In the genomic region with DNA sequence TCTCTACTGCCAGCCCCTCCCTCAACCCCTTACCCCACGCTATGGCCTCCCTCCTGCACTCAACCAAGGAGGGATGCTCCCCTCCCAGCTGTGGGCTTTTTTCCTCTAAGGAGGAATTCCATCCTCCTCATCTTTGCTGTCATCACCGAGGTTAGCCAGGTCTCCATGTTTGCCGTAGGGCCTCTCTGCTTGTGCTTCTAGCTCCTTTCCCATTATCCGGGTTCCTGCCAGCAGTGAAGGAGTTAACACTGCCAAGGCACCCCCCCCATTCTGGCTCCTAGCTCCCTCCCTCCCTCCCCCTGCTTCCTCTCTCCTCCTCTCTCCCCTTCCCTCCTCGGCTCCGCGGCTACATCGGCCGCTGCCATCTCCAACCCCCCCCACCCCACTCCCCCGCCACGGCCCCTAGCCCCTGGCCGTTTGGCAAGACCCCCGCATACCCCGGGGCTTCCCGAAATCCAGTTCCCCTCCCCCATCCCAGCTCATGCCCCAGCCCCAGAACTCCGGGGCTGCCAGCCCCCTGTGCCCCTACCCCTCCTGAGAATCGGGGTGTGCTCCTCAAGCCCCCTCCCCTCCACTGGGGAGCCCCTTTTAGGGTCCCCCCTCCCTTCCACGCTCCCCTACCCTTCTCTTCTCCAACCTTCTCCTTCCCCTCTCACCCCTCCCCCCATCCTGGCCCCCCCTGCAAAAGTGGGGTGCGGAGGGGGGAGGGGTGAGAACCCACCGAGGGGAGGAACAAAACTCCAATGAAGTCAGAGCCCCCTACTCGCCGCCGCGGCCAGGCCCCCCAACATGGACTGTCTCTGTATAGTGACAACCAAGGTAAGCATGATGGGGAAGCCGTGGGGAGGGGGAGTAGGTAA, we compare ENCODE assay signal across 1 mouse cellular context.
TF ChIP-seq lines count a peak whose summit lies in the region.

No protein-coding gene starts in this region.

TF ChIP-seq in MEL, 35 proteins besides CTCF, POLR2A, EP300 and RAD21:
- TF ChIP-seq JUND (IDR thresholded peaks at IDR 0.05; ENCODE audit: low read depth, low read length) (no peak), MYC (IDR thresholded peaks at IDR 0.05; ENCODE audit: low read depth, low read length) (no peak), TCF12 (IDR thresholded peaks at IDR 0.05; ENCODE audit: low read depth, low read length) (peak; percentile 25; the same call in 1 of the 2 replicates), NELFE (IDR thresholded peaks at IDR 0.05; ENCODE audit: low read depth, low read length) (no peak), CHD2 (IDR thresholded peaks at IDR 0.05; ENCODE audit: low read length) (0 out of 2 replicates have a peak, but pooled peaks have one; percentile 17), MAZ (IDR thresholded peaks at IDR 0.05; ENCODE audit: low read depth, low read length) (peak; percentile 92), MYB (IDR thresholded peaks at IDR 0.05; ENCODE audit: low read depth, low read length) (no peak), ZMIZ1 (IDR thresholded peaks at IDR 0.05; ENCODE audit: low read depth, low read length) (no peak), NRF1 (IDR thresholded peaks at IDR 0.05; ENCODE audit: insufficient read depth, low read depth, low read length, poor library complexity, severe bottlenecking) (no peak), TAL1 (IDR thresholded peaks at IDR 0.05; ENCODE audit: low read length) (no peak), MXI1 (IDR thresholded peaks at IDR 0.05; ENCODE audit: low read depth, low read length) (no peak), MEF2A (IDR thresholded peaks at IDR 0.05; ENCODE audit: extremely low read depth, insufficient replicate concordance, low read depth, low read length, poor library complexity, severe bottlenecking) (no peak), SMC3 (IDR thresholded peaks at IDR 0.05; ENCODE audit: low read depth, low read length) (no peak), BHLHE40 (IDR thresholded peaks at IDR 0.05; ENCODE audit: borderline replicate concordance, low read depth, low read length) (no peak), KAT2A (conservative IDR thresholded peaks at IDR 0.05; ENCODE audit: low read depth, low read length) (no peak), HCFC1 (IDR thresholded peaks at IDR 0.05; ENCODE audit: low read depth, low read length) (peak; percentile 73), ETS1 (IDR thresholded peaks at IDR 0.05; ENCODE audit: low read depth, low read length) (0 out of 2 replicates have a peak, but pooled peaks have one; percentile 17), ZC3H11A (IDR thresholded peaks at IDR 0.05; ENCODE audit: low read depth, low read length) (no peak), USF2 (IDR thresholded peaks at IDR 0.05; ENCODE audit: borderline replicate concordance in 1 of 2, insufficient read depth in 1 of 2, low read depth in 1 of 2, low read length in 2 of 2) (no peak), UBTF (IDR thresholded peaks at IDR 0.05; ENCODE audit: borderline replicate concordance, insufficient read depth, low read depth, low read length) (no peak), GATA1 (IDR thresholded peaks at IDR 0.05; ENCODE audit: low read depth, low read length) (no peak), E2F4 (IDR thresholded peaks at IDR 0.05; ENCODE audit: borderline replicate concordance, low read depth, low read length) (no peak), ZKSCAN1 (IDR thresholded peaks at IDR 0.05; ENCODE audit: low read depth, low read length) (no peak), MAX (IDR thresholded peaks at IDR 0.05; ENCODE audit: low read length) (no peak), POLR2AphosphoS5 (IDR thresholded peaks at IDR 0.05; ENCODE audit: borderline replicate concordance, low read depth, low read length) (no peak), USF1 (IDR thresholded peaks at IDR 0.05; ENCODE audit: low read depth, low read length) (no peak), MAFK (IDR thresholded peaks at IDR 0.05; ENCODE audit: borderline replicate concordance, low read depth, low read length) (no peak), ELF1 (IDR thresholded peaks at IDR 0.05; ENCODE audit: low read depth, low read length) (no peak), CHD1 (IDR thresholded peaks at IDR 0.05; ENCODE audit: low read depth, low read length) (no peak), ZNF384 (IDR thresholded peaks at IDR 0.05; ENCODE audit: low read depth, low read length) (no peak), GABPA (IDR thresholded peaks at IDR 0.05; ENCODE audit: low read depth, low read length) (no peak), SIN3A (IDR thresholded peaks at IDR 0.05; ENCODE audit: low read length) (peak; percentile 82), RCOR1 (IDR thresholded peaks at IDR 0.05; ENCODE audit: low read depth, low read length) (no peak), TBP (IDR thresholded peaks at IDR 0.05; ENCODE audit: low read depth, low read length) (no peak; the same call in 1 of the 2 replicates), POLR2AphosphoS2 (IDR thresholded peaks at IDR 0.05; ENCODE audit: low read length) (no peak)
TF ChIP-seq in MEL: peak in this region for 6.
